8 mouse cellular contexts compared by ENCODE assay signal in the genomic region with DNA sequence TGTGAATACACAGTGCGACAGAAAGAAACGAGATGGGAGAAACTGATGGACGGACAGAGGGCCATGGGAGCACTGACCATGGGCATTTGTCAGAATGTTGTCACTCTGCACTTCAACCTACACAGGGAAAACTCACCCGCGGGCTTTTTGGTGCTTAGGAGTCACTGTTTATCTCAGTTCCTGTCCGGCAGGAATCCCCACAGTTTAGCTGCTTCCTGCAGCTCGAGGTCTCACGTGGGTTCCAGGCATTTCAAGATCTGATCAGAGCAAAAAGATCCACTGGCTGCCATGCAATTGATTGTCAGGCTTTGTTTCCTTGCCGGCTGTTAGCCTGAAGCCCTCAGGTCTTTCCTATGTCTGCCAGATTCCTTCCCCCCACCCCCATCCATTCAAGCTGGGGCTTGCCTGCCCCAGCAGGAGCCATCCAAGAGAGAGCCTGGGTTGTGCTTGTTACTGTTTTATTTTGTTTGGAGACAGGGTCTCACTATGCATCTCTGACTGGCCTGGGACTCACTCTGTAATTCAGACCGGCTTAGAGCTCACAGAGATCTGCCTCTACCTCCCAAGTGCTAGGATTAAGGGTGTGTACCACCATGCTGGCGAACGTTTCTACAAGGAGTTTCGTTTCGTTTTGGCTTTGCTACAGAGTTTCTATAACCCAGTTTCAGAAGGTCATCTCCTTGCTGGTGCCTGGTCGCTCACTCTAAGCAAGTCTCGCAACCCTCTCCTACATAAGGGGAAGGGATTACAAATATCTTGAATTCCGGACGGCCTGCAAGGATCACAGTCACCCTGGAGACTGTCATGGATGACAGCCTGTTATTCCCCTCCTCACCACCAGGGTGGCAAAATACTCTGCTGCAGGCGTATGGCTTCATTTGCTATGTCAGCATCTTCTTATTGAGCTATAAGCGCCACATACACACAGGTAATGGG. TPM values are rescaled to one million over a fixed set of nuclear protein-coding genes. Genes with fewer than 3 reads are reported as not detected.
A peak's percentile ranks its signal among the peaks of the same experiment; 100 is the strongest.
DNase-seq lines count a peak whose midpoint lies in the region; ATAC-seq and TF ChIP-seq lines count a peak whose summit lies in the region.

No protein-coding gene starts in this region.

- no peaks in the 10 kb centered on the region for H3K27me3 ChIP-seq in forebrain, postnatal 0 days (ENCODE audit: insufficient read depth, low read length)
- no peaks in the 10 kb centered on the region for H3K27me3 ChIP-seq in intestine, embryonic 16.5 days (replicated peaks; ENCODE audit: control insufficient read depth, insufficient read depth, low read length)
- no peaks in the 10 kb centered on the region for H3K27me3 ChIP-seq in lung, postnatal 0 days (replicated peaks; ENCODE audit: insufficient read depth, low read length)

- peak overlapping the region; percentile 17 for H3K4me2 ChIP-seq in forebrain, postnatal 0 days (ENCODE audit: low read depth)
- H3K4me2 ChIP-seq in intestine, embryonic 16.5 days (ENCODE audit: low read depth, low read length), result peak overlapping the region; percentile 41; the same call in 1 of the 2 replicates
- H3K4me2 ChIP-seq in lung, postnatal 0 days (replicated peaks; ENCODE audit: low read depth, low read length), result peak overlapping the region; percentile 53

- H3K36me3 ChIP-seq in forebrain, postnatal 0 days (ENCODE audit: insufficient read depth), result no peaks in the 10 kb centered on the region
- H3K36me3 ChIP-seq in intestine, embryonic 16.5 days (ENCODE audit: control insufficient read depth, insufficient read depth, low read length), result no peaks in the 10 kb centered on the region
- no peaks in the 10 kb centered on the region for H3K36me3 ChIP-seq in lung, postnatal 0 days (ENCODE audit: insufficient read depth, low read length)

- H3K4me1 ChIP-seq in forebrain, postnatal 0 days (ENCODE audit: insufficient read depth), result peaks cover 3% of the 10 kb centered on the region; the same call in 1 of the 2 replicates
- H3K4me1 ChIP-seq in intestine, embryonic 16.5 days (ENCODE audit: control insufficient read depth, insufficient read depth, low read length), result peaks cover 13% of the 10 kb centered on the region
- peaks cover 14% of the 10 kb centered on the region for H3K4me1 ChIP-seq in lung, postnatal 0 days (ENCODE audit: insufficient read depth, low read depth, low read length)

- H3K9me3 ChIP-seq in forebrain, postnatal 0 days (ENCODE audit: low read length), result no peaks in the 10 kb centered on the region
- H3K9me3 ChIP-seq in intestine, embryonic 16.5 days (ENCODE audit: control insufficient read depth, low read length), result no peaks in the 10 kb centered on the region
- H3K9me3 ChIP-seq in lung, postnatal 0 days (ENCODE audit: low read length), result no peaks in the 10 kb centered on the region

- H3K4me3 ChIP-seq in forebrain, postnatal 0 days (ENCODE audit: low read depth, low read length), result peak overlapping the region; percentile 29
- peak overlapping the region; percentile 36 for H3K4me3 ChIP-seq in intestine, embryonic 16.5 days (ENCODE audit: low read length)
- H3K4me3 ChIP-seq in lung, postnatal 0 days (ENCODE audit: low read depth, low read length), result peak overlapping the region; percentile 27

- WGBS in forebrain, postnatal 0 days, result 28% methylated on average over 20 of the region's 20 CpGs
- WGBS in intestine, embryonic 16.5 days, result 35% methylated on average over 20 of the region's 20 CpGs
- WGBS in lung, postnatal 0 days, result 27% methylated on average over 20 of the region's 20 CpGs

- peak; percentile 81 for ATAC-seq in forebrain, postnatal 0 days
- ATAC-seq in intestine, embryonic 16.5 days, result 0 out of 2 replicates have a peak, but pooled peaks have one; percentile 11
- peak; percentile 80 for ATAC-seq in lung, postnatal 0 days

- TF ChIP-seq CTCF in brain, embryonic 14.5 days (IDR thresholded peaks at IDR 0.05; ENCODE audit: borderline replicate concordance, extremely low read depth, insufficient read depth, insufficient read length), result peak; percentile 73; the same call in 1 of the 2 replicates
- peak; percentile 84 for TF ChIP-seq CTCF in forebrain, postnatal 0 days (IDR thresholded peaks at IDR 0.05; ENCODE audit: low read depth)
- peak; percentile 91 for TF ChIP-seq CTCF in lung, postnatal 0 days (IDR thresholded peaks at IDR 0.05)

- no peak overlapping the region for H3K27ac ChIP-seq in forebrain, postnatal 0 days (ENCODE audit: low read depth, low read length)
- H3K27ac ChIP-seq in intestine, embryonic 16.5 days (ENCODE audit: low read length), result no peak overlapping the region
- H3K27ac ChIP-seq in lung, postnatal 0 days (ENCODE audit: low read length), result peak overlapping the region; percentile 68; the same call in 1 of the 2 replicates

- peak overlapping the region; percentile 28 for H3K9ac ChIP-seq in forebrain, postnatal 0 days
- no peak overlapping the region for H3K9ac ChIP-seq in intestine, embryonic 16.5 days (ENCODE audit: low read depth, low read length)
- H3K9ac ChIP-seq in lung, postnatal 0 days (replicated peaks; ENCODE audit: low read depth), result no peak overlapping the region

- peak; percentile 31 for DNase-seq in right cerebral cortex, postnatal 4 days
- no peak for DNase-seq in right cerebral cortex, postnatal 10 days (ENCODE audit: low spot score in 2 of 2)
- DNase-seq in brain, embryonic 14.5 days (ENCODE audit: low read depth), result peak; percentile 63
- DNase-seq in forebrain, postnatal 0 days, result peak; percentile 57
- DNase-seq in lung, postnatal 0 days (ENCODE audit: low spot score), result peak; percentile 89
- peak; percentile 72 for DNase-seq in retina, postnatal 1 day
- DNase-seq in ovary, postnatal 36 days (ENCODE audit: low spot score), result no peak

- TF ChIP-seq POLR2A in brain, embryonic 14.5 days (IDR thresholded peaks at IDR 0.05; ENCODE audit: borderline replicate concordance, extremely low read depth, insufficient read depth, insufficient read length, poor library complexity, severe bottlenecking), result no peak

- TF ChIP-seq EP300 in lung, postnatal 0 days (IDR thresholded peaks at IDR 0.05), result 0 out of 2 replicates have a peak, but pooled peaks have one; percentile 13

RNA-seq across cellular contexts. Expression of a gene that starts 20.5 kb away (rescaled TPM):
- polyA plus RNA-seq in brain, embryonic 14.5 days (2012; rRNA removed), result 1.0 and 1.4 TPM in 2 replicates
- total RNA-seq in forebrain, postnatal 0 days (2014; rRNA removed), result 1.5 and 1.6 TPM in 2 replicates
- 1.7 and 2.4 TPM in 2 replicates for polyA plus RNA-seq in forebrain, postnatal 0 days (2015; fragmentation: Nextera tagmentation; extraction: Ambion mirVana)
- 28.1 and 28.8 TPM in 2 replicates for polyA plus RNA-seq in intestine, embryonic 16.5 days (2015; fragmentation: Nextera tagmentation; extraction: Ambion mirVana)
- 30.7 and 33.1 TPM in 2 replicates for polyA plus RNA-seq in lung, postnatal 0 days (2015; fragmentation: Nextera tagmentation; extraction: Ambion mirVana)

RNA-seq across cellular contexts. Expression of a gene that starts 58.4 kb away (rescaled TPM):
- polyA plus RNA-seq in brain, embryonic 14.5 days (2012; rRNA removed), result 0.35 and 0.49 TPM in 2 replicates
- 0.08 and 2.0 TPM in 2 replicates for total RNA-seq in forebrain, postnatal 0 days (2014; rRNA removed)
- polyA plus RNA-seq in forebrain, postnatal 0 days (2015; fragmentation: Nextera tagmentation; extraction: Ambion mirVana), result 0.19 and 0.25 TPM in 2 replicates
- 15.7 and 16.5 TPM in 2 replicates for polyA plus RNA-seq in intestine, embryonic 16.5 days (2015; fragmentation: Nextera tagmentation; extraction: Ambion mirVana)
- 1.9 and 2.1 TPM in 2 replicates for polyA plus RNA-seq in lung, postnatal 0 days (2015; fragmentation: Nextera tagmentation; extraction: Ambion mirVana)

Comparison
In these comparisons a context has a peak if more than half of its experiments do, and no peak if none do; other contexts are left out.
1. DNase-seq: peak in right cerebral cortex, postnatal 4 days (single experiment), brain, embryonic 14.5 days (single experiment), forebrain, postnatal 0 days (single experiment), lung, postnatal 0 days (single experiment) and retina, postnatal 1 day (single experiment); none in right cerebral cortex, postnatal 10 days (0 of 2) and ovary, postnatal 36 days (single experiment).
2. ATAC-seq: peak in every context shown above with its lines; median percentile 81 in forebrain, postnatal 0 days; 80 in lung, postnatal 0 days; 11 in intestine, embryonic 16.5 days.
3. Peak in every context shown above with its lines, with median percentiles within 50 percentile points of each other: CTCF ChIP-seq, H3K4me2 ChIP-seq and H3K4me3 ChIP-seq.